Mouse (Mus musculus) lung, postnatal 0 days (tissue): Measurements from ENCODE around the gene Fam83d. TPM values are rescaled to one million over a fixed set of nuclear protein-coding genes. Genes with fewer than 3 reads are reported as not detected.

Source experiments
- ATAC-seq: fragments of 200-750 bp; cut with Nextera tagmentation; 2 replicates; pipeline ENCODE4 v1.8.0; 2017; ENCODE audit warnings: moderate library complexity
- DNase-seq: peaks from one replicate; pipeline ENCODE4 v3.0.0-alpha.2; 2016; ENCODE audit warnings: low spot score
- H3K27ac ChIP-seq: fragments of 300-500 bp; sonication (generic); 2 replicates; pipeline ENCODE4 v1.5.1; 2014; ENCODE audit warnings: antibody characterized with exemption, mild to moderate bottlenecking, low read length, mixed read lengths
- H3K27me3 ChIP-seq: fragments of 300-500 bp; sonication (generic); replicated peaks from 2 replicates; pipeline ENCODE4 v1.6.1; 2014; ENCODE audit warnings: low read length, mixed read lengths; ENCODE audit not compliant: insufficient read depth
- H3K36me3 ChIP-seq: fragments of 300-500 bp; sonication (generic); 2 replicates; pipeline ENCODE4 v1.6.1; 2014; ENCODE audit warnings: low read length, mixed read lengths; ENCODE audit not compliant: insufficient read depth
- H3K4me1 ChIP-seq: fragments of 300-500 bp; sonication (generic); 2 replicates; pipeline ENCODE4 v1.6.1; 2014; ENCODE audit warnings: antibody characterized with exemption, low read depth, low read length, mixed read lengths; ENCODE audit not compliant: insufficient read depth
- H3K4me2 ChIP-seq: fragments of 300-500 bp; sonication (generic); replicated peaks from 2 replicates; pipeline ENCODE4 v1.6.1; 2014; ENCODE audit warnings: low read depth, mild to moderate bottlenecking, low read length, moderate library complexity, mixed read lengths
- H3K4me3 ChIP-seq: fragments of 300-500 bp; sonication (generic); 2 replicates; pipeline ENCODE4 v1.5.1; 2014; ENCODE audit warnings: low read depth, low read length
- H3K9ac ChIP-seq: fragments of 300-500 bp; sonication (generic); replicated peaks from 2 replicates; pipeline ENCODE4 v1.6.1; 2014; ENCODE audit warnings: low read depth, mild to moderate bottlenecking
- H3K9me3 ChIP-seq: fragments of 300-500 bp; sonication (generic); 2 replicates; pipeline ENCODE4 v1.6.1; 2016; ENCODE audit warnings: low read length, mixed read lengths
- CTCF ChIP-seq: IDR thresholded peaks from 2 replicates; pipeline ENCODE4 v1.5.1; 2016; ENCODE audit warnings: antibody characterized with exemption, mild to moderate bottlenecking
- EP300 ChIP-seq: IDR thresholded peaks from 2 replicates; pipeline ENCODE4 v1.6.1; 2016; ENCODE audit warnings: antibody characterized with exemption, mild to moderate bottlenecking, control low read depth
- WGBS: fragments of 180-500 bp; shearing (Covaris S2); extraction: QIAGEN DNeasy Blood & Tissue Kit; methylation state at CpG from one replicate; pipeline ENCODE4 v1.1.7; 2014; 5-methylcytosine and 5-hydroxymethylcytosine counted together
- polyA plus RNA-seq: library from polyadenylated mRNA; unstranded; fragments of >200 nt; fragmentation: Nextera tagmentation; extraction: Ambion mirVana; gene quantifications from 2 replicates; pipeline ENCODE4 v1.2.1, GENCODE M21; 2015

Fam83d gene
- polyA plus RNA-seq, 1 experiment from 2014 or later, result 4.5 TPM

DNA sequence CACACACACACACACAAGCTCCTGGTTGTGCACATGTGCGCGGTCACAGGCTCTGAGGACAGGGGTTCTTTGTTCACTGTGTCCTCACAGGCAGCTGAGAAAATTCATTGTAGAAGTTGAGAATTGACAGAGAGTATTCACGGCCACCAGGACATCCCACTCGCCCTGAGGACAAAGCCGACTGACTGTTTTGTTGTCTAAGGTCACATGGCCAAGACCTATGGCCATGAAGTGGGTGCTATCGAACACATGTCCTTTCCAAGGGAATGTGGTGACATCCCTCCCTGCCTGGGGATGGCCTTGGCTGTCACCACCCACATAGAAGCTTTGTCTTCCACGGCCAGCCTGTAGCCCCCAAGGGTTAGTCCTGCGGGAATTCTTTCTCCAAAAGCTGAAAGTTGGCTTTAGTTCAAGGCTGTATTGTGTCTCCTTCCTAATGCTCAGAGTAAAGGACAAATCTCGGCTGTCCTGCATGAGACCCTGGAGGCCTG lies 26.8 kb upstream of the Fam83d start:
- Histone ChIP-seq H3K4me3 (no peak overlapping the region), H3K9me3 (no peaks in the 10 kb centered on the region), H3K4me2 (no peak overlapping the region), H3K27me3 (no peaks in the 10 kb centered on the region), H3K9ac (no peak overlapping the region), H3K27ac (no peak overlapping the region), H3K36me3 (no peaks in the 10 kb centered on the region), H3K4me1 (no peaks in the 10 kb centered on the region)
- no peak for DNase-seq
- ATAC-seq, result no peak
- 62% methylated on average over 9 of the region's 9 CpGs for WGBS
- no peak for TF ChIP-seq CTCF
- no peak for TF ChIP-seq EP300

- Histone ChIP-seq H3K9me3 (no peaks in the 10 kb centered on the region), H3K27me3 (no peaks in the 10 kb centered on the region), H3K36me3 (no peaks in the 10 kb centered on the region), H3K4me3 (no peak overlapping the region), H3K4me2 (no peak overlapping the region), H3K4me1 (no peaks in the 10 kb centered on the region), H3K27ac (no peak overlapping the region), H3K9ac (no peak overlapping the region)
- DNase-seq (no peak), ATAC-seq (no peak)
- TF ChIP-seq EP300 (no peak), CTCF (peak; percentile 18; the same call in 1 of the 2 replicates)
- 78% methylated on average over 5 of the region's 5 CpGs for WGBS
Observed at GRCm38 (mm10) chr2:158742431-158742830, 25.5 kb upstream of the Fam83d start.

GRCm38 (mm10) chr2:158743518-158744141 lies 24.3 kb upstream of the Fam83d start:
- no peaks in the 10 kb centered on the region for H3K36me3 ChIP-seq
- H3K27ac ChIP-seq, result no peak overlapping the region
- 83% methylated on average over 11 of the region's 11 CpGs for WGBS
- H3K27me3 ChIP-seq, result no peaks in the 10 kb centered on the region
- no peak overlapping the region for H3K4me3 ChIP-seq
- ATAC-seq, result no peak
- TF ChIP-seq EP300 (no peak), CTCF (no peak)
- no peak overlapping the region for H3K9ac ChIP-seq
- no peak overlapping the region for H3K4me2 ChIP-seq
- no peaks in the 10 kb centered on the region for H3K4me1 ChIP-seq
- DNase-seq, result no peak
- no peaks in the 10 kb centered on the region for H3K9me3 ChIP-seq

DNA sequence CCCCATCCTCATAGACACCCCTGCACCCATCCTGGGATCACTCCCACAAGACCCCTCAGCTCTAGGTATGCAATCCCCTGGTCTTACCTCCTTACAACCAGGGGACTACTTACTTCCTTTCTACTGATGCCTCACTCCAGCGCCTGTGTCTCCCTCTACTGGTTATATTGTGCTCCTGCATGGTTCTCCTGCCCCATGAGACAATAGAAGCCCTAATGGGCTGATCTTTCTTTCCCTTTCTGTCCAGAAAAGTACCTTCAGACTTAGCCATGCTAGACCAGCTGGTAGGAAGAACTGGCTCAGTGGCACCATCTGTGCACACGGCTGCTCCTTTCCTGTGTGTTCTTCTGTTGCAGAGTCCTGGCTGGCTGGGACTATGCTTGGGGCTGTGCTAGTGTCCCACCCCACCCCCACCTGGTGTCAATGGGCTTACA lies 22.8 kb upstream of the Fam83d start:
- no peaks in the 10 kb centered on the region for H3K36me3 ChIP-seq
- H3K27ac ChIP-seq, result no peak overlapping the region
- H3K9ac ChIP-seq, result no peak overlapping the region
- TF ChIP-seq CTCF (peak; percentile 90), EP300 (no peak)
- ATAC-seq, result no peak
- no peak overlapping the region for H3K4me3 ChIP-seq
- H3K9me3 ChIP-seq, result no peaks in the 10 kb centered on the region
- peak; percentile 66 for DNase-seq
- no peaks in the 10 kb centered on the region for H3K4me1 ChIP-seq
- H3K27me3 ChIP-seq, result no peaks in the 10 kb centered on the region
- WGBS, result 9% methylated on average over 2 of the region's 2 CpGs
- H3K4me2 ChIP-seq, result no peak overlapping the region

GRCm38 (mm10) chr2:158746164-158746563 lies 21.7 kb upstream of the Fam83d start:
- ATAC-seq (no peak), DNase-seq (no peak)
- 47% methylated on average over 11 of the region's 11 CpGs for WGBS

GRCm38 (mm10) chr2:158749366-158749765 lies 18.5 kb upstream of the Fam83d start:
- no peak overlapping the region for H3K4me3 ChIP-seq

More at GRCm38 (mm10) chr2:158746164-158746563, 21.7 kb upstream of the Fam83d start:
- Histone ChIP-seq H3K27me3 (no peaks in the 10 kb centered on the region), H3K9me3 (no peaks in the 10 kb centered on the region), H3K4me2 (no peak overlapping the region), H3K27ac (no peak overlapping the region), H3K4me1 (no peaks in the 10 kb centered on the region), H3K36me3 (no peaks in the 10 kb centered on the region), H3K9ac (no peak overlapping the region), H3K4me3 (no peak overlapping the region)
- TF ChIP-seq EP300, result no peak

More at GRCm38 (mm10) chr2:158749366-158749765, 18.5 kb upstream of the Fam83d start:
- no peak overlapping the region for H3K9ac ChIP-seq
- no peak overlapping the region for H3K4me2 ChIP-seq
- DNase-seq, result no peak
- H3K9me3 ChIP-seq, result no peaks in the 10 kb centered on the region
- no peak for ATAC-seq
- no peaks in the 10 kb centered on the region for H3K4me1 ChIP-seq
- H3K27ac ChIP-seq, result no peak overlapping the region
- WGBS, result 90% methylated on average over 9 of the region's 9 CpGs
- TF ChIP-seq CTCF (no peak), EP300 (no peak)
- H3K36me3 ChIP-seq, result no peaks in the 10 kb centered on the region
- no peaks in the 10 kb centered on the region for H3K27me3 ChIP-seq
